Mouse (Mus musculus) lung, postnatal 0 days (tissue): Measurements from ENCODE around the gene E130114P18Rik. TPM values are rescaled to one million over a fixed set of nuclear protein-coding genes. Genes with fewer than 3 reads are reported as not detected.
A peak's percentile ranks its signal among the peaks of the same experiment; 100 is the strongest.

Experiments
- ATAC-seq: fragments of 200-750 bp; cut with Nextera tagmentation; 2 replicates; pipeline ENCODE4 v1.8.0; 2017; ENCODE audit warnings: moderate library complexity
- DNase-seq: peaks from one replicate; pipeline ENCODE4 v3.0.0-alpha.2; 2016; ENCODE audit warnings: low spot score
- H3K27ac ChIP-seq: fragments of 300-500 bp; sonication (generic); 2 replicates; pipeline ENCODE4 v1.5.1; 2014; ENCODE audit warnings: antibody characterized with exemption, mild to moderate bottlenecking, low read length, mixed read lengths
- H3K27me3 ChIP-seq: fragments of 300-500 bp; sonication (generic); replicated peaks from 2 replicates; pipeline ENCODE4 v1.6.1; 2014; ENCODE audit warnings: low read length, mixed read lengths; ENCODE audit not compliant: insufficient read depth
- H3K36me3 ChIP-seq: fragments of 300-500 bp; sonication (generic); 2 replicates; pipeline ENCODE4 v1.6.1; 2014; ENCODE audit warnings: low read length, mixed read lengths; ENCODE audit not compliant: insufficient read depth
- H3K4me1 ChIP-seq: fragments of 300-500 bp; sonication (generic); 2 replicates; pipeline ENCODE4 v1.6.1; 2014; ENCODE audit warnings: antibody characterized with exemption, low read depth, low read length, mixed read lengths; ENCODE audit not compliant: insufficient read depth
- H3K4me2 ChIP-seq: fragments of 300-500 bp; sonication (generic); replicated peaks from 2 replicates; pipeline ENCODE4 v1.6.1; 2014; ENCODE audit warnings: low read depth, mild to moderate bottlenecking, low read length, moderate library complexity, mixed read lengths
- H3K4me3 ChIP-seq: fragments of 300-500 bp; sonication (generic); 2 replicates; pipeline ENCODE4 v1.5.1; 2014; ENCODE audit warnings: low read depth, low read length
- H3K9ac ChIP-seq: fragments of 300-500 bp; sonication (generic); replicated peaks from 2 replicates; pipeline ENCODE4 v1.6.1; 2014; ENCODE audit warnings: low read depth, mild to moderate bottlenecking
- H3K9me3 ChIP-seq: fragments of 300-500 bp; sonication (generic); 2 replicates; pipeline ENCODE4 v1.6.1; 2016; ENCODE audit warnings: low read length, mixed read lengths
- CTCF ChIP-seq: IDR thresholded peaks from 2 replicates; pipeline ENCODE4 v1.5.1; 2016; ENCODE audit warnings: antibody characterized with exemption, mild to moderate bottlenecking
- EP300 ChIP-seq: IDR thresholded peaks from 2 replicates; pipeline ENCODE4 v1.6.1; 2016; ENCODE audit warnings: antibody characterized with exemption, mild to moderate bottlenecking, control low read depth
- WGBS: fragments of 180-500 bp; shearing (Covaris S2); extraction: QIAGEN DNeasy Blood & Tissue Kit; methylation state at CpG from one replicate; pipeline ENCODE4 v1.1.7; 2014; 5-methylcytosine and 5-hydroxymethylcytosine counted together
- polyA plus RNA-seq: library from polyadenylated mRNA; unstranded; fragments of >200 nt; fragmentation: Nextera tagmentation; extraction: Ambion mirVana; gene quantifications from 2 replicates; pipeline ENCODE4 v1.2.1, GENCODE M21; 2015

The E130114P18Rik gene
- polyA plus RNA-seq, 1 experiment from 2014 or later, result 0.76 TPM

GRCm38 (mm10) chr4:97532072-97532471, 245.8 kb downstream of the E130114P18Rik start:
- WGBS, result 43% methylated on average over 2 of the region's 2 CpGs
- H3K27ac ChIP-seq, result no peak overlapping the region
- H3K4me1 ChIP-seq, result no peaks in the 10 kb centered on the region
- no peaks in the 10 kb centered on the region for H3K27me3 ChIP-seq
- DNase-seq (no peak), ATAC-seq (no peak)
- no peaks in the 10 kb centered on the region for H3K36me3 ChIP-seq
- TF ChIP-seq CTCF (no peak), EP300 (no peak)
- no peak overlapping the region for H3K4me2 ChIP-seq
- H3K9ac ChIP-seq, result no peak overlapping the region
- no peak overlapping the region for H3K4me3 ChIP-seq
- no peaks in the 10 kb centered on the region for H3K9me3 ChIP-seq

DNA sequence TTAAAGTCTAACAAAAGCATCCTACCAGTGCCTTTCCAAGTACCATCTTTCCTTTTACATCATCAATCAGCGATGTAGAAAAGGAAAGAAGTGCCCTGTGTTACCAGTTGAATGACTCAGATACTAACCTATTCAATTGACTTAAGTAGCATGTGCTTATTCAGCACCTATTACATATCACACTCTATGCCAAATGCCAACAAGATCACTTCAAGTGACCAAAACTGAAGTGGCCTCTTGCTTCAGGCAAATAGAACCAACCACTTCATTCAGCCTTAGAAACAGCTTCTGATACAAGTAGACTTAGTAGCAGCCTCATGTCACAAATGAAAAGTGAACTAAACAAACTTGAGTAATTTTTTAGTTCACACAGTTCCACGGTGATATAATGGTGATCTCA, 249.4 kb downstream of the E130114P18Rik start:
- peak; percentile 85 for DNase-seq
- no peaks in the 10 kb centered on the region for H3K36me3 ChIP-seq
- ATAC-seq, result peak; percentile 83
- no peaks in the 10 kb centered on the region for H3K4me1 ChIP-seq
- 44% methylated on average over 2 of the region's 2 CpGs for WGBS
- no peak for TF ChIP-seq CTCF
- TF ChIP-seq EP300, result no peak
- H3K4me3 ChIP-seq, result no peak overlapping the region
- no peaks in the 10 kb centered on the region for H3K27me3 ChIP-seq
- H3K9ac ChIP-seq, result no peak overlapping the region
- H3K27ac ChIP-seq, result no peak overlapping the region
- H3K4me2 ChIP-seq, result no peak overlapping the region
- H3K9me3 ChIP-seq, result no peaks in the 10 kb centered on the region

Other genes with a start within 250 kb of the E130114P18Rik start
- gene Nfia, start 5.3 kb downstream of the E130114P18Rik start, polyA plus RNA-seq, result 40.5 and 45.4 TPM in 2 replicates